Mouse (Mus musculus): ENCODE data around the gene Ttll5.

Ttll5 gene

GRCm38 (mm10) chr12:85848164-85848958 lies 23.9 kb downstream of the Ttll5 start:
- DNase-seq: peak; percentile 45 to 48

GRCm38 (mm10) chr12:85850661-85851060 lies 26.2 kb downstream of the Ttll5 start:
- DNase-seq: no peak

DNA sequence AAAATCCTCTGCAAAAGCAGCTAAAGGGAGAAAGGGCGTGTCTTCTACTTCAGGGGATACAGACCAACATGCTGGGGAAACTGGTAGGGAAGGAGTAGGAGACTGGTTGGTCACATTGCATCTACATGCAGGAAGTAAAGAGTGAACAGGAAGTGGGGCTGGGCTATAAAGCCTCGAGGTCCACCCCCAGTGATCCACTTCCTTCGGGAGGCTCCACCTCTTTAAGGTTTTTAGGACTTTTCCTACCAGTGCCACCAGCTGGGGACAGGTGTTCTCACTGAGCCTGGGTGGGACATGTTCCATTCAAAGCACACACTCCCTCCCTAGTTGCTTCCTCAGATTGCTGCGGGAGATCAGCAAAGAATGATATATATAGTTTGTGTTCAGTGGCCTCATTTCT lies 29.4 kb downstream of the Ttll5 start:
- DNase-seq: no peak

DNA sequence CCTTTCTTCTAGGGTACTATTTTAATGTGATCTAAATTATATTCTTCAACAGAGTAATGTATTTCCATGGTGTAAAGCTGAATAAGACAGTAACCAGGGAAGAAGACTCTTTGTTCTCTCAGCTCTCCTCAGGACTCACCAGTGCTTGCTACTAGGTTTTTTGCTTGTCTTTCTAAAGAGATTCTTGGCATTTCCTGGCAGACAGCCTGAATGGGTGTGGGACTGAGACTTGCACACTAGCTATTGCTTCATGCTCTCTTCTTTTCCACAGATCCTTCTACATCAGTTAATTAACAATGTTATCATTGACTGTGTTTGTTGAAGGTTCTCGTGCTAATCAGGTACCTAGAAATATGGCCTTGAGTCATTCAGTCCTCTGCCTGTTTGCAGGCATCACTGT lies 29.8 kb downstream of the Ttll5 start:
- DNase-seq: no peak

DNA sequence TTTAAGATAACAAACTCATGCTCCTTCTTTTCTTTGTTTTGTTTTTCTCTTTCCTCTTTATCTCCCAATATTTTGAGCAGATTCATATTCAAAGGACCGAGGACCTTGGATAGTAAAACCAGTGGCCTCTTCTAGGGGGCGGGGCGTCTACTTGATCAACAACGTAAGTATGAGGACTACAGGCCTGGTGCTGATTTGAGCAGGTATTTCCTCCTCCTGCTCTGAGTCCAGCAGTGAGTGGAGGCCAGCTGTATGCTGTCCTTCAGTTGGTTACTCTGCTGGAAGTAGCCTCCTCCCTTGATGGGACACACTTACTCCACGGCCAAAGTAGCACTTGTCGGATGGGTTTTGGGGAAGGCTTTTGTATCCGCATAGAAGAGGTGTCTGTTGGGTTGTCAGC lies 32.8 kb downstream of the Ttll5 start:
- DNase-seq: no peak

DNA sequence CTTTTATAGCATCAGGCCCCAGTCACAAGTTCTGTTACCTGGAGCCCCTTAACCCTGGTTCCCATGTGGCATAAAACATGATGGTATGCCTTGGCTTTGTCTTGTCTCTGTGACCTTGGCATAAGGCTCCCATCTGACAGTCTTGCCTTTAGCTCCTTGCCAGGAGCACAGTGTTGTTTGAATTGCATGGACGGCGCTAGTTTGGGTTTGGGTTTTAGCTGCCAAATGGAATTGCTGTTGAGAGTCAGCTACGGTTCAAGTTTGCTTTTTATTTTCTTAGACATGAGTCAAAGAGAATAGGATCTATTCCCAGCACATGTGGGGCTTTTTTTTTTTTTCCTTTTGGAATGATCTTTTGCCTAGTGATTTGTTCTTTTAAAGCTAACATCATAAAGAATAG lies 34.7 kb downstream of the Ttll5 start:
- no peak for DNase-seq

DNA sequence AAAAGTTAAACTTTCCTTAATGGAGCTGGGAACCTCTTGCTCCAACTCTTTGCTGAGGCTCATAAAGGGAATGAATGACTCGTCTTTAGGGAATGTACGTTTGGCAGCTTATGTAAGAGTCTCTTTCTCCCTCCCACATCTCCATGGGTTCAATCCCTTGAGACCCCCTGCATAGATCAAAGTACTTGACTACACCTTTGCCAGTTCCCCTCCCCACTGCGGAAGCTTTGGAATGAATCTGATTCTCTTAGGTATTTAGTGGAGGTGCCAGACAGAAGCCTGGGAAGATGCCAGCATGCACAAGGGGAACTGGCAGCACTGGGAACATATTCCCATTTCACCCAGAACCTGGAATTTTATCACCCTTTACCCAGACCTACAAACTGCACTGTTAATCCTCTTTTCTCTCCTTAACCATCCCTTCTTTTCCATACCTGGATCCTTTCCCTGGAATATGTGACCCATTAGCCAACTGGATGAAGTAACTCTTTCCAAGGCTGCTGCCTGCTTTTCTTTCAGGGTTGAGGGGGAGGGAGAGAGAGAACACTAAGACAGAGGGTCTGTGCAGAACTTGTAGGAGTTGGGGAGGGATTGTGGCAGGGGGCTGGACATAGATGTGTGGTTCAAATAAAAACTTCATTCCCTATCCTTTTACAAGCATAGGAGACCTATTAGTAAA lies 35.2 kb downstream of the Ttll5 start:
- no peak for DNase-seq

DNA sequence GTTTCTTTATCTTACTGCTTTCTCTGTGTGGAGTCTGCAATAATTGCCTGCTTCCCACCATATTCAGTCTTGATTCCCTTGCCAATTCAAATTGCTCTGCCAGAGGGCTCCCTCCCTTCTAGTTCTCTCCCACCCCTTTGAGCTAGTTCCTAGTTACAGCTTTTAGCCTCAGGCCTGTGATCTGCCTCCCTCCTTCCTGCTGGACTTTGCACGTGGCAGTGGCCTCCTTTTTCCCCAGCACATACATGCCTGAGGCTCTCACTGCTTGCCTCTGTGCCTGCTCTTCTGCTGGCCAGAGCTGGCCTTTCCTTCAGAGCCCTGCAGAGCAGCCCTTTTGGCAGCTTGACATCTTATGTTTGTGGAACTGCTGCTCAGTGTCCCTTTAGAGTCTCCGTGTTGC lies 38.1 kb downstream of the Ttll5 start:
- peak; percentile 35 to 66 for DNase-seq

- DNase-seq: no peak
Observed at GRCm38 (mm10) chr12:85865526-85865925, 41.1 kb downstream of the Ttll5 start.

- DNase-seq: no peak
Observed at GRCm38 (mm10) chr12:85866624-85867023, 42.2 kb downstream of the Ttll5 start.

GRCm38 (mm10) chr12:85867125-85867524 lies 42.7 kb downstream of the Ttll5 start:
- DNase-seq: no peak

DNA sequence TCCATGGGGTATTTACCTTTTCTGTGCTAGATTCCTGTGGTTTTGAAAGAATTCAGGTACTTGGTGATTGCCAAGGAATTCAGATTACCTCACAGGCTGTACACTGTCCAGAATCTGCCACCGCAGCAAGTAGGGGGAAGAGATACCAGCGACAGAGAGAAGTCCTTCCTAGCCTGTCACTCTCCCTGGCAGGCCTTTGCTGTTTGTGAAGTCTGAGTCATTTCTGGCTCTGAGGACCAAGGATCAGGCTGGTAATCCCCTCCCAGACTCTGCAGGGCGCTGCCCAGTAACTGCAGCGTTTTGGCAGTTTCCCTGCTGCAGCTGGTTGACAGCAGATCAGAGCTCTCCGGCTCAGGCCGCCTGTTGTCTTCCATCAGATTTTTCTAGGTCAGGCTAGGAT lies 45.0 kb downstream of the Ttll5 start:
- DNase-seq: no peak

DNA sequence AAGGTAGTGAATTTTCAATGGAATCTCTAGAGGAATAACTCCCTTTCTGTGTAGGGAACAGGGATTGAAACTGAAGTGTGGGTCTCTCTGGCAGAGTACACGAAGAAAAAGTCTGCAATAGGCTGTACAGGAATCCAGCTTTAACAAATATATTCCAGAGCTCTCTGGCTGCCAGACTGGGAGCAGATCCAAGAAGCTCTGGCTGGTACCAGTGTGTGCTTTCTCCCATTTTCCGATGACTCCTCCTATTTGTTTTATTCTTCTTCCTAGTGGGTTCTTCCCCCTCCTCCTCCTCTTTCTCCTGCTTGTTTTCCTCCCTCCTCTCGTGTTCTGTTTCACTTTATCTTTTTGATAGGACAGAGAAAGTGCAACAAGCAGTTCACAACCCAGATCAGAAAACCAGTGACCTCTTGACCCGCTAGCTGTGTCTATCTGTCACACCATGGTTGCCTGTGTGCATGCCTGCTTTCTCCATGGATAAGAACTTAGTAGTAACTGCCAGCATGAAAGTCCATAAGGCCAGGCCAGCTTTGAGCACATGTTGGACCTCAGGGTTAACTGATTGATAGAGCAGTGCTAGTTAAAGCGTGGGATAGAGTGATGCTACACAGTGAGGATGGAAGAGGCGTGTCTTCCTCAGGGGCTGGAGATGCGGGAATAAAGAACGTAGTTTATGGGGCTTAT lies 55.3 kb downstream of the Ttll5 start:
- peak in 1 of 2 experiments; percentile 23 for DNase-seq

DNA sequence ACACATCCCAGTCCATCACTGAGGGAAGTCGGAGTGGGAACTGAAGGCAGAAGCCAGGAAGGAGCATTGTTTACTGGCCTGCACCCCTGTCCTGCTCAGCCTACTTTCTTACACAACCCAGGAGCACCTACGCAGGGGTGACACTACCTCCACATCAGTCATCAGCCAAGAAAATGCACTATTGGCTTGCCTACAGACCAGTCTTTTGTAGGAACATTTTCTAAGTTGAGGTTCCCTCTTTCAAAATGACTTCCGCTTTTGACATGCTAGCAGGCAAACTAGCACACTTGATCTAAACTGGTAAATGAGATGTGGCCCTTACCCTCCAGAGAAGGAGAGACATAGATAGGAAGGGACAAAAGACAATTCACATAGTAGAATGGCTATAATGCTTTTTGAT lies 60.6 kb downstream of the Ttll5 start:
- DNase-seq: no peak

DNA sequence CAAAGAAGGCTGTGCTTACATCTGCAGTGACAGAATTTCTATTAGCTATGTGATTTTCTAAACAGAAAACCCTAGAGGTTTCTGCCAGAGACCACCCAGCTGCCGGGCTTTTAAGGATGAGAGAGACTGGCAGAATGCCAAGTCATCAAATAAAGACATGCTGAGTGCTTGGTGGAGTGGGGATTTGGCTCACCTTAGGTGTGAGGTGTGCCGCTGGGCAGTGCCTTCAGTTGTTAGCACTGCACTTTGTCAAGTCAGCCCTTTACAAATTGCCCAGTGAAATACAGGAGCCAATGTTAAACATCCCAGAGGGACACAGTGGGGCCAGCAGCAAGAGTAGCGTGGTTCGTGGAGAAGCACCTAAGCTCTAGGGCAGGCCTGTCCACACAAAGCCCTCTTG lies 65.6 kb downstream of the Ttll5 start:
- no peak for DNase-seq

DNA sequence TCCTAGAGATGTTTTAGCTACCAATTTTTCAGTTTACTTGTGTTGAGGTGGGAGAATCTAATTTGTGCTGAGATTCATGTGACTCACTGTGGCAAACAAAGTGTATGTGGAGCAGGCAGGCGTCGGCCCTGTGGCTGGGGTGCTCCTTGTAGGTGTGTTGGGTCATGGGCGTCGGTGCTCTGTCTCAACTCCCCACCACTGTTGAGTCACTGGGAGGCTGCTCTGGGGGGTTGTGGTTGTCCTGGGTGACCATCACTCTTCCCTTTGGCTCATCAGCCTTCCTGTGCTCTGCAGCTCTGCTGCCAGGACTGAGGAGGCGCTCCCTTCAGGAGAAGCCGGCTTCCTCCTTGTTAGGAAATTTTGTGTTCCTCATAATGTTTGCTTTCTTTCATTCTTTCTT lies 79.5 kb downstream of the Ttll5 start:
- no peak for DNase-seq

- no peak for DNase-seq
Observed at GRCm38 (mm10) chr12:85905666-85906065, 81.2 kb downstream of the Ttll5 start.

- no peak for DNase-seq
Observed at GRCm38 (mm10) chr12:85907896-85908295, 83.4 kb downstream of the Ttll5 start.

- DNase-seq: no peak
Observed at GRCm38 (mm10) chr12:85910811-85911210, 86.4 kb downstream of the Ttll5 start.

- DNase-seq: no peak
Observed at GRCm38 (mm10) chr12:85912712-85913504, 88.4 kb downstream of the Ttll5 start.

DNA sequence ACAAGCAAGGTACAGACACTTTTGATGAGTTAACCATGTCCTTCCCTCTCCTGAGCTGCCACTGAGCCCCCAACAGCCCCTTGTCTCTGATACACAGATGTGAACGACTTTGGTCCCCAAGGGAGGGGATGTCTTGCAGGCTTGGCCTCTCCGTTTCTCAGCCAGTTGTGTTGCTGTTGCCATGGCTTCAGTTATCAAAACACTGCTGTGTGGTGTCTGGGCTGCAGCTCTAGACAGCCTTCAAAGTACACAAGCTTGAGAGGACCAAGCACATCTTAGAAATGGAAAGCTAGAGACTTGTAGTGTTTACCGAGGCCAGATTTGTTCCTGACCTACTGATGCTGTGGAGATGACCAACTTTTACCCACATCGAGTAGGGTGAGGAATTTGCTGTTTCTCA lies 102.4 kb downstream of the Ttll5 start:
- DNase-seq: no peak

- DNase-seq: no peak
Observed at GRCm38 (mm10) chr12:85928513-85928912, 104.1 kb downstream of the Ttll5 start.

DNA sequence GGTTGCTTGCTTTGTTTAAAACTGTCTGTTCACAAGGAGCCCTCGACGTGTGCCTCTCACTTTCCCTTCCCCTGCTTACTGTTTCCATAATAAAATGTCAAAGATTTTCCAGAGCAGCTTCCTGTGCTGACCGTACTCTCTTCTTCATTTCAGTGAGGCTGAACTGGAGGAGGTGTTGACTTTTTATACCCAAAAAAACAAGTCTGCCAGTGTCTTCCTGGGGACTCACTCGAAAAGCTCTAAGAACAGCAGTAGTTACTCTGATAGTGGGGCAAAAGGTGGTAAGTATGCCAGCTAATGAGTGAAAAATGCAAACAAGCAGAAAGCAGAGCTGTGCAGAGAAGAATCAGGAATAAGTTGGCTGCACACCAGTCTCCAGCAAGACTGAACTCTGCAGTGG lies 105.3 kb downstream of the Ttll5 start:
- no peak for DNase-seq
